Mouse (Mus musculus): ENCODE measurements around the gene Slc51a. TPM values are rescaled to one million over a fixed set of nuclear protein-coding genes. Genes with fewer than 3 reads are reported as not detected.
"Not testable (repeated sequence)": the region's sequence is repeated elsewhere in the genome, so short reads cannot be mapped to it uniquely, and the experiment has no call there.

The Slc51a gene
- polyA plus RNA-seq, 1 experiment from 2014 or later: not detected

- ATAC-seq (ENCODE audit: insufficient number of reproducible peaks, low FRiP score, low TSS enrichment, low read depth): no peak
- peaks cover 14% of the 10 kb centered on the region for H3K4me1 ChIP-seq
- H3K27ac ChIP-seq (replicated peaks): no peak overlapping the region
- no peak overlapping the region for H3K9ac ChIP-seq
- no peaks in the 10 kb centered on the region for H3K27me3 ChIP-seq
- H3K4me2 ChIP-seq (replicated peaks): no peak overlapping the region
- no peaks in the 10 kb centered on the region for H3K9me3 ChIP-seq (replicated peaks)
- 78% methylated on average over 5 of the region's 5 CpGs for WGBS
- H3K4me3 ChIP-seq (replicated peaks): no peak overlapping the region
- H3K36me3 ChIP-seq: no peaks in the 10 kb centered on the region
Measured at GRCm38 (mm10) chr16:32508035-32508434, 20.4 kb upstream of the Slc51a start.

GRCm38 (mm10) chr16:32507407-32507806 lies 19.7 kb upstream of the Slc51a start:
- no peaks in the 10 kb centered on the region for H3K9me3 ChIP-seq (replicated peaks)
- no peaks in the 10 kb centered on the region for H3K36me3 ChIP-seq
- no peak for ATAC-seq (ENCODE audit: insufficient number of reproducible peaks, low FRiP score, low TSS enrichment, low read depth)
- H3K4me1 ChIP-seq: peaks cover 14% of the 10 kb centered on the region
- H3K27me3 ChIP-seq: no peaks in the 10 kb centered on the region
- H3K27ac ChIP-seq (replicated peaks): no peak overlapping the region
- no peak overlapping the region for H3K9ac ChIP-seq
- WGBS: 20% methylated on average over 9 of the region's 9 CpGs
- H3K4me2 ChIP-seq (replicated peaks): no peak overlapping the region
- H3K4me3 ChIP-seq (replicated peaks): no peak overlapping the region

GRCm38 (mm10) chr16:32506868-32507267 lies 19.2 kb upstream of the Slc51a start:
- Histone ChIP-seq H3K4me2 (replicated peaks) (no peak overlapping the region), H3K9me3 (replicated peaks) (no peaks in the 10 kb centered on the region), H3K27ac (replicated peaks) (no peak overlapping the region), H3K9ac (no peak overlapping the region), H3K27me3 (no peaks in the 10 kb centered on the region), H3K4me1 (peaks cover 14% of the 10 kb centered on the region), H3K36me3 (no peaks in the 10 kb centered on the region), H3K4me3 (replicated peaks) (no peak overlapping the region)
- ATAC-seq (ENCODE audit: insufficient number of reproducible peaks, low FRiP score, low TSS enrichment, low read depth): no peak
- WGBS: 75% methylated on average over 7 of the region's 7 CpGs

- H3K36me3 ChIP-seq: no peaks in the 10 kb centered on the region
Measured at GRCm38 (mm10) chr16:32506298-32506697, 18.6 kb upstream of the Slc51a start.

DNA sequence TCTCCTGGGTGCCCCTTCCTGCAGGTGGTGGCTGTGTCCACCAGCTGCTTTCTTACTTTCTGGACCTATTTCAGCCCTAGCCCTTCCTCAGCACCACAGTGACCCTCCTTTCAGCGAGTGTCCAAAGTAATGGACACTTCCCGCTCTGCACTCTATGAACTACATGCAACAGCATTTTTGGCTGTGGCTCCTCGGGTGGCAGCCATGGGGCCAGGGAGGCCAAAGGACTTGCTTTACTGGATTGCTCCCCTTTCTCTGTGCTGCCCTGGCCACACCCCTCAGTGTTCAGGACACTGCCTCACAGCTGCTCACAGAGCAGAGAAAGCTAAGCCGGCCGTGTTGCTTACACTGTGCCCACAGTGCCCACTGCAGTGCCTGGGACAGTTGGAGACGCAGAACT lies 16.0 kb upstream of the Slc51a start:
- Histone ChIP-seq H3K36me3 (no peaks in the 10 kb centered on the region), H3K9ac (no peak overlapping the region), H3K4me3 (replicated peaks) (no peak overlapping the region), H3K27me3 (no peaks in the 10 kb centered on the region), H3K27ac (replicated peaks) (no peak overlapping the region), H3K4me1 (0 out of 2 replicates have a peak, but pooled peaks cover 3% of the 10 kb centered on the region), H3K4me2 (replicated peaks) (no peak overlapping the region), H3K9me3 (replicated peaks) (no peaks in the 10 kb centered on the region)
- ATAC-seq (ENCODE audit: insufficient number of reproducible peaks, low FRiP score, low TSS enrichment, low read depth): no peak
- WGBS: 71% methylated on average over 6 of the region's 6 CpGs

More at GRCm38 (mm10) chr16:32506298-32506697, 18.6 kb upstream of the Slc51a start:
- H3K9ac ChIP-seq: no peak overlapping the region
- WGBS: 71% methylated on average over 8 of the region's 8 CpGs
- ATAC-seq (ENCODE audit: insufficient number of reproducible peaks, low FRiP score, low TSS enrichment, low read depth): no peak
- H3K4me3 ChIP-seq (replicated peaks): no peak overlapping the region
- peaks cover 14% of the 10 kb centered on the region for H3K4me1 ChIP-seq
- H3K9me3 ChIP-seq (replicated peaks): no peaks in the 10 kb centered on the region
- no peak overlapping the region for H3K4me2 ChIP-seq (replicated peaks)
- H3K27ac ChIP-seq (replicated peaks): no peak overlapping the region
- H3K27me3 ChIP-seq: no peaks in the 10 kb centered on the region

GRCm38 (mm10) chr16:32502621-32503335 lies 15.1 kb upstream of the Slc51a start:
- no peak overlapping the region for H3K4me2 ChIP-seq (replicated peaks)
- H3K36me3 ChIP-seq: no peaks in the 10 kb centered on the region
- no peak overlapping the region for H3K9ac ChIP-seq
- H3K27me3 ChIP-seq: no peaks in the 10 kb centered on the region
- H3K9me3 ChIP-seq (replicated peaks): no peaks in the 10 kb centered on the region
- WGBS: 83% methylated on average over 12 of the region's 12 CpGs
- no peak for ATAC-seq (ENCODE audit: insufficient number of reproducible peaks, low FRiP score, low TSS enrichment, low read depth)
- H3K4me3 ChIP-seq (replicated peaks): no peak overlapping the region
- 0 out of 2 replicates have a peak, but pooled peaks cover 3% of the 10 kb centered on the region for H3K4me1 ChIP-seq
- no peak overlapping the region for H3K27ac ChIP-seq (replicated peaks)

DNA sequence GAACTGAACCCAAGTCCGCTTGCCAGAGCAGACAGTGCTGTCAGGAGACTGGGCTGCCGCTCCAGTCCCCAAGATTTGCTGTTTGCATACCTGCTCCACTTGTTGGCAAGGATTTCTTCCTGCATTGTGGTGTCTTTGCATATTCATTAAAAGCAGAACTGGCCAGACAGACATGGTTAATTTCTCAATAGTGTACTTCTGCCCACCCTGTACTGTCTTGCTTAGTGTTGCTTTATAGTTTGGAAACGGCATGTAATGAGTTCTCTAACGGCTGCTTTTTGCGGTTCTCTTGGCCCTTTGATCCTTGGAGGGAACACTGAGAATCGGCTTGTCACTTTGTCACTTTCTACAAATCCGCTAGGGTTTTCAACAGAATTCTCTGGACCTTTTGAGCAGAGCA lies 13.8 kb upstream of the Slc51a start:
- no peak for ATAC-seq (ENCODE audit: insufficient number of reproducible peaks, low FRiP score, low TSS enrichment, low read depth)
- no peaks in the 10 kb centered on the region for H3K27me3 ChIP-seq
- H3K4me1 ChIP-seq: 0 out of 2 replicates have a peak, but pooled peaks cover 3% of the 10 kb centered on the region
- H3K4me2 ChIP-seq (replicated peaks): no peak overlapping the region
- no peak overlapping the region for H3K9ac ChIP-seq
- no peak overlapping the region for H3K27ac ChIP-seq (replicated peaks)
- no peak overlapping the region for H3K4me3 ChIP-seq (replicated peaks)
- no peaks in the 10 kb centered on the region for H3K9me3 ChIP-seq (replicated peaks)
- no peaks in the 10 kb centered on the region for H3K36me3 ChIP-seq
- 58% methylated on average over 7 of the region's 7 CpGs for WGBS

- Histone ChIP-seq H3K9ac (peak overlapping the region; percentile 24; the same call in 1 of the 2 replicates), H3K4me2 (replicated peaks) (peak overlapping the region; percentile 58), H3K36me3 (no peaks in the 10 kb centered on the region), H3K27ac (replicated peaks) (no peak overlapping the region), H3K4me3 (replicated peaks) (peak overlapping the region; percentile 39), H3K4me1 (0 out of 2 replicates have a peak, but pooled peaks cover 3% of the 10 kb centered on the region), H3K9me3 (replicated peaks) (no peaks in the 10 kb centered on the region), H3K27me3 (no peaks in the 10 kb centered on the region)
- WGBS: 9% methylated on average over 22 of the region's 22 CpGs
- peak; percentile 84 for ATAC-seq (ENCODE audit: insufficient number of reproducible peaks, low FRiP score, low TSS enrichment, low read depth)
Measured at GRCm38 (mm10) chr16:32499430-32500037, 11.9 kb upstream of the Slc51a start.

DNA sequence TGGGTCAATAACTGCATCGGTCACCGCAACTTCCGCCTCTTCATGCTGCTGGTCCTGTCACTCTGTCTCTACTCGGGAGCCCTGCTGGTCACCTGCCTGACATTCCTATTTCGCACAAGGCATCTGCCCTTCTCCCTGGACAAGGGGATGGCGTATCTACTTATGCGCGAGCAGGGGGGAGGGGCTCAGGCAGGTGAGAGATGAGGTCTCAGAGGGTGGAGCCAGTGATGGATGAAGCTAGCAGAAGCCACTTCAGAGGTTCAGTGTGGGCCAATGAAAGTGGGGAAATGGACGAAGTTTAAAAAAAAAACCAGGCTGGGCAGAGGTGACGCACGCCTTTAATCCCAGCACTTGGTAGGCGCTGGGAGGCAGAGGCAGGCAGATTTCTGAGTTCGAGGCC lies 11.3 kb upstream of the Slc51a start:
- ATAC-seq (ENCODE audit: insufficient number of reproducible peaks, low FRiP score, low TSS enrichment, low read depth): no peak

DNA sequence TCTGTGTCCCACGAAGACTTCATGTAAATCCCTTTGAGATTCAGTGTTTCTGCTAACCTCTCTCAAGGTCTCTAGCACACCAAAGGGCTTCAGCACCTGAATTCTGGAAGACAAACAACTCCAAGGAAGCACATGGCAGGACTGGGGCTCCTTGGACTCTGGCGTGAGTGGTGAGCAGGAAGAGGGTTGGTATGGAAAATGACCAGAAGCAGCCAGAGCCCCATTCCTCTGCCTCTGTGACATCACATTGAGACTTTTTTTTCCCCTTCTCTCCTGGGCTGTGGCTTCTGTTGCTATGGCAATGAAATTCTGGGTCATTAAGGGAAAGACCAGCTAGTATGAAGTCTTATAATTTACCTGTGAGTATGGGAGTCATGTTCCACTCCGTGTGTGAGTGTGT lies 8.3 kb upstream of the Slc51a start, which contains the start of gene Zdhhc19:
Zdhhc19 (plus strand) TSS at position 301 of the 400 bp plus-strand sequence.
- no peak within 1 kb of the TSS for H3K9ac ChIP-seq
- H3K4me1 ChIP-seq: 0 out of 2 replicates have a peak, but pooled peaks cover 3% of the 10 kb centered on the region
- H3K27ac ChIP-seq (replicated peaks): no peak within 1 kb of the TSS
- no peaks in the 10 kb centered on the region for H3K9me3 ChIP-seq (replicated peaks)
- 58% methylated on average over 3 of the region's 3 CpGs for WGBS
- no peaks in the 10 kb centered on the region for H3K27me3 ChIP-seq
- no peaks in the 10 kb centered on the region for H3K36me3 ChIP-seq
- H3K4me3 ChIP-seq (replicated peaks): no peak within 1 kb of the TSS
- no peak for ATAC-seq (ENCODE audit: insufficient number of reproducible peaks, low FRiP score, low TSS enrichment, low read depth)
- no peak within 1 kb of the TSS for H3K4me2 ChIP-seq (replicated peaks)

More for the DNA sequence above, 11.3 kb upstream of the Slc51a start:
- Histone ChIP-seq H3K36me3 (no peaks in the 10 kb centered on the region), H3K9ac (no peak overlapping the region), H3K4me2 (replicated peaks) (peak overlapping the region; percentile 58; the same call in 1 of the 2 replicates), H3K4me1 (0 out of 2 replicates have a peak, but pooled peaks cover 3% of the 10 kb centered on the region), H3K27ac (replicated peaks) (no peak overlapping the region), H3K9me3 (replicated peaks) (no peaks in the 10 kb centered on the region), H3K4me3 (replicated peaks) (no peak overlapping the region), H3K27me3 (no peaks in the 10 kb centered on the region)
- 65% methylated on average over 13 of the region's 13 CpGs for WGBS

GRCm38 (mm10) chr16:32494371-32494770 lies 6.7 kb upstream of the Slc51a start:
- not testable (repeated sequence) for H3K4me1 ChIP-seq; H3K4me2 ChIP-seq (replicated peaks); H3K9ac ChIP-seq; H3K27me3 ChIP-seq; H3K36me3 ChIP-seq; ATAC-seq (ENCODE audit: insufficient number of reproducible peaks, low FRiP score, low TSS enrichment, low read depth); H3K4me3 ChIP-seq (replicated peaks); H3K27ac ChIP-seq (replicated peaks); H3K9me3 ChIP-seq (replicated peaks)
- 66% methylated on average over 6 of the region's 6 CpGs for WGBS
